13 mouse cellular contexts compared by ENCODE assay signal in genomic region chrX:36402316-36402715, GRCm38 (mm10). TPM values are rescaled to one million over a fixed set of nuclear protein-coding genes. Genes with fewer than 3 reads are reported as not detected.
A peak's percentile ranks its signal among the peaks of the same experiment; 100 is the strongest.
DNase-seq lines count a peak whose midpoint lies in the region; ATAC-seq and TF ChIP-seq lines count a peak whose summit lies in the region.
"Had no signal": no experiment of that assay in that cellular context is flagged by ENCODE, and none has a peak within 500 bp of the region (broad histone marks: within the 10 kb centered on the region; RNA-seq: fewer than 3 reads in every experiment).

No protein-coding gene starts in this region.

- ATAC-seq in lung, embryonic 14.5 days (ENCODE audit: insufficient read depth), result no peak
- peak; percentile 50; the same call in 1 of the 2 replicates for ATAC-seq in common myeloid progenitor, adult 5-6 weeks (replicated peaks; ENCODE audit: low read depth, poor library complexity, severe bottlenecking)
- ATAC-seq in hindbrain, embryonic 16.5 days, result no peak

- no peaks in the 10 kb centered on the region for H3K4me1 ChIP-seq in lung, embryonic 14.5 days (ENCODE audit: insufficient read depth)
- H3K4me1 ChIP-seq in hindbrain, embryonic 16.5 days (ENCODE audit: control insufficient read depth, insufficient read depth, low read depth, low read length), result no peaks in the 10 kb centered on the region

- H3K36me3 ChIP-seq in lung, embryonic 14.5 days (ENCODE audit: insufficient read depth), result no peaks in the 10 kb centered on the region
- H3K36me3 ChIP-seq in hindbrain, embryonic 16.5 days (ENCODE audit: control insufficient read depth, insufficient read depth, low read length), result no peaks in the 10 kb centered on the region

- WGBS in lung, embryonic 14.5 days, result 54% methylated on average over 6 of the region's 6 CpGs
- 65% methylated on average over 6 of the region's 6 CpGs for WGBS in hindbrain, embryonic 16.5 days

- no peak overlapping the region for H3K27ac ChIP-seq in lung, embryonic 14.5 days (ENCODE audit: low read depth)
- no peak overlapping the region for H3K27ac ChIP-seq in hindbrain, embryonic 16.5 days (ENCODE audit: low read depth, low read length)

- no peaks in the 10 kb centered on the region for H3K27me3 ChIP-seq in lung, embryonic 14.5 days (ENCODE audit: insufficient read depth, low read length)
- no peaks in the 10 kb centered on the region for H3K27me3 ChIP-seq in hindbrain, embryonic 16.5 days (replicated peaks; ENCODE audit: control insufficient read depth, insufficient read depth, low read length)

- no peak overlapping the region for H3K4me3 ChIP-seq in lung, embryonic 14.5 days (ENCODE audit: low read depth, low read length)
- H3K4me3 ChIP-seq in hindbrain, embryonic 16.5 days (ENCODE audit: low read length), result no peak overlapping the region

- TF ChIP-seq CTCF in lung, embryonic 14.5 days (IDR thresholded peaks at IDR 0.05; ENCODE audit: low read depth), result 0 out of 2 replicates have a peak, but pooled peaks have one; percentile 16

- H3K4me2 ChIP-seq in lung, embryonic 14.5 days, result no peak overlapping the region
- H3K4me2 ChIP-seq in hindbrain, embryonic 16.5 days (ENCODE audit: low read length), result no peak overlapping the region

- no peak overlapping the region for H3K9ac ChIP-seq in lung, embryonic 14.5 days
- H3K9ac ChIP-seq in hindbrain, embryonic 16.5 days (ENCODE audit: low read depth, low read length), result no peak overlapping the region

- peak; percentile 5 to 25 for DNase-seq in adrenal gland, postnatal 36 days
- no peak for DNase-seq in adrenal gland, adult 8-10 months
- DNase-seq in lung, embryonic 14.5 days, result no peak
- no peak for DNase-seq in lung, postnatal 25 days (ENCODE audit: low spot score)
- peak; percentile 37 for DNase-seq in thymus, postnatal 25 days
- no peak for DNase-seq in cerebellum, adult 8-10 months
- DNase-seq: cerebellum, adult 18-20 months; kidney, adult 18-20 months; midbrain, embryonic 14.5 days had no signal

- H3K9me3 ChIP-seq in lung, embryonic 14.5 days (ENCODE audit: low read depth, low read length), result no peaks in the 10 kb centered on the region
- H3K9me3 ChIP-seq in hindbrain, embryonic 16.5 days (ENCODE audit: control insufficient read depth, low read length), result no peaks in the 10 kb centered on the region

RNA-seq across cellular contexts. Expression of gene Gm6268, which starts 1.2 kb away (rescaled TPM):
- total RNA-seq in adrenal gland, postnatal 36 days (2021), result not detected
- total RNA-seq in adrenal gland, adult 8-10 months (2022), result not detected
- polyA plus RNA-seq in lung, embryonic 14.5 days (2014; fragmentation: Nextera tagmentation; extraction: Ambion mirVana), result not detected in 2 replicates
- total RNA-seq in common myeloid progenitor, adult 5-6 weeks (2017), result 1.2 TPM in 1 of 2 replicates, not detected in the other
- not detected in 2 replicates for polyA plus RNA-seq in hindbrain, embryonic 16.5 days (2015; fragmentation: Nextera tagmentation; extraction: Ambion mirVana)
- polyA plus RNA-seq: gonadal fat pad, adult 2 months; limb, embryonic 11.5 days; midbrain, embryonic 14.5 days had no signal

Comparison
In these comparisons a context has a peak if more than half of its experiments do, and no peak if none do; other contexts are left out.
1. DNase-seq: peak in adrenal gland, postnatal 36 days (2 of 2) and thymus, postnatal 25 days (single experiment); none in adrenal gland, adult 8-10 months (single experiment), lung, embryonic 14.5 days (single experiment), lung, postnatal 25 days (single experiment) and cerebellum, adult 8-10 months (single experiment).